Mouse (Mus musculus): ENCODE results near the gene Agbl1. TPM values are rescaled to one million over a fixed set of nuclear protein-coding genes. Genes with fewer than 3 reads are reported as not detected.

The Agbl1 gene
- polyA plus RNA-seq, 1 experiment from 2014 or later: 0.09 TPM

- Histone ChIP-seq H3K9ac (ENCODE audit: low read length) (no peak overlapping the region), H3K4me2 (ENCODE audit: low read length) (peak overlapping the region; percentile 58), H3K4me1 (ENCODE audit: control insufficient read depth in 2 of 2, insufficient read depth in 2 of 2, low read length in 2 of 2) (peaks cover 0 to 2% of the 10 kb centered on the region in 2 experiments; a peak in 1 of 4 replicates), H3K27ac (replicated peaks in 1 of 2; ENCODE audit: control insufficient read depth in 1 of 2, insufficient read depth in 1 of 2, low read depth in 2 of 2, low read length in 2 of 2) (no peak overlapping the region), H3K27me3 (ENCODE audit: control insufficient read depth, insufficient read depth, low read length) (no peaks in the 10 kb centered on the region), H3K4me3 (ENCODE audit: control insufficient read depth in 1 of 2, insufficient read depth in 1 of 2, low read depth in 1 of 2, low read length in 2 of 2) (peak overlapping the region in 1 of 2 experiments; percentile 27; a peak in 2 of 4 replicates), H3K36me3 (ENCODE audit: control insufficient read depth, insufficient read depth, low read length) (no peaks in the 10 kb centered on the region), H3K9me3 (ENCODE audit: control insufficient read depth, low read length) (no peaks in the 10 kb centered on the region)
- WGBS: 23% methylated on average over 15 of the region's 15 CpGs
- no peak for ATAC-seq (ENCODE audit: insufficient number of reproducible peaks, insufficient read depth, low FRiP score, low read depth)
Observed at GRCm38 (mm10) chr7:76392296-76392940, 162.7 kb downstream of the Agbl1 start.

DNA sequence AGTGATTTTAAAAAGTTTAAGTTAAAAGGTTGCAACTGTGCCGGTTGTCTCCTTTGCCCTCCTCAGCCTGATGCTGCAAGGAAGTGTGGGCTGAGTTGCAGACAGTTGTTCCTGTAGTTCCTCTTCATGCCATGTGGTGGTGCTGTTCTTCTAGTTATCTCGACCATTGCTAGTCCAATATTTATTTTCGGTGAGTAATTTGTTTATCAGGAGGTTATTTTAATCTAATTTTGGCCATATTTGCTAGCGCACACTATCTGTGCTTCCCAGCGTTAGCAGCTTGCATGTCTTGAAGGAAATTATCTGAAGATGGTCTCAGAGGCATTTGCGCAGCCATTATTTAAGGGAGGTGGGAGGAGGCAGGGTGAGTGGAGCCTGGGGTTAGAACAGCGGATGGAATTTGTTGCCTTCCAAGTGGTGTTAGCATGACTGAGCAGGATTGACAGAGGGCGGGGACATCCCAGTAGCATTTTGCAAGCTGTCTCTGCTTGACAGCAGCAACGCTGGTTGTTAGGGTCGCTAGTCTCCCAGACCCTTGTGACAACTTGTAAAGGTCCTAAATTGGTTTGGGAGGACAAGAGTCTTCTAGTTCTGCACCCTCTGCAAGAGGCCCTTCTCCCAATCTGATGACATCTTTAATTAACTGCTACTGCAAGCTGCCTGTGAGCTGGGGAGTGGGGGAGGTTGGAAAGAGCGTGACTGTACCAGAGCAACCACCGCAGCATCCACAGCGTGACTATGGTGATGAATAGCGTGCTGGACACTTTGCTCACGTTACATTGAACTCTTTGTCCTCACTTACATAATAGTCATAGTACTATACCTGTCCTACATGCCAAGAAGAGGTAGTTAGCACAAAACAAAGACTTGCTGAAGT is 163.5 kb downstream of the Agbl1 start:
- Histone ChIP-seq H3K27ac (replicated peaks in 1 of 2; ENCODE audit: control insufficient read depth in 1 of 2, insufficient read depth in 1 of 2, low read depth in 2 of 2, low read length in 2 of 2) (no peak overlapping the region), H3K4me3 (ENCODE audit: control insufficient read depth in 1 of 2, insufficient read depth in 1 of 2, low read depth in 1 of 2, low read length in 2 of 2) (peak overlapping the region; percentile 27 to 30), H3K4me2 (ENCODE audit: low read length) (peak overlapping the region; percentile 58), H3K4me1 (ENCODE audit: control insufficient read depth in 2 of 2, insufficient read depth in 2 of 2, low read length in 2 of 2) (peaks cover 0 to 2% of the 10 kb centered on the region in 2 experiments; a peak in 1 of 4 replicates), H3K9me3 (ENCODE audit: control insufficient read depth, low read length) (no peaks in the 10 kb centered on the region), H3K9ac (ENCODE audit: low read length) (no peak overlapping the region), H3K27me3 (ENCODE audit: control insufficient read depth, insufficient read depth, low read length) (no peaks in the 10 kb centered on the region), H3K36me3 (ENCODE audit: control insufficient read depth, insufficient read depth, low read length) (no peaks in the 10 kb centered on the region)
- WGBS: 17% methylated on average over 15 of the region's 15 CpGs
- ATAC-seq (ENCODE audit: insufficient number of reproducible peaks, insufficient read depth, low FRiP score, low read depth): no peak; the same call in 1 of the 2 replicates

DNA sequence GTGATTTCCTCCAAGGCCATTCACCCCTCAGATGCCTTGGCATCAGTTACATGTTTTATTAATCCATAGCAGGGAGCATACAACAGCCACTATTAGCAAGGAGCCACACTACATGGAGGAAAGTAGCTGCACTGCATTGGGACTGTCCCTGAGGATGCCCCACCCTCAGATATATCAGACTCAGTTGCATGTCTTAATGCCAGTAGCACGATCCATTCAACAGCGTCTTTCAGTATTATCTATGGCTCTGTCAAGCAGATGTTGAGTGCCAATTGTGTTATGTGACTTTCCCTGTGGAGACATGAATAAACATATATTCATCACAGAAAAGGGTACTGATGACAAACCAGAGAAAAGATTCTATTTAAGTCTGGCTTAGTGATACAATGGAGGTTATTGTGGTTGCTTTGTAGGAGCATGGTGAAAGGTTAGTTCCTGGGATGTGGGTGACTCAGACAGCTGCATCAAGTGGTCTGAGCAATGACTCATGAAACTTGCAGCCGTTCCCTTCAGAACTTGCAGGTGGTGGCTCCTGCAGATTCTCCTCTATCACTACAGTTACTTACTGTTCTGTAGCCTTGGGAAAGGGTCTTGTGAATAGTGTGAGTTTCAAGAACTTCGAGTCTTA is 178.4 kb downstream of the Agbl1 start:
- 72% methylated on average over 4 of the region's 4 CpGs for WGBS

GRCm38 (mm10) chr7:76409020-76409419 is 179.3 kb downstream of the Agbl1 start:
- H3K9ac ChIP-seq (ENCODE audit: low read length): no peak overlapping the region
- 81% methylated on average over 10 of the region's 10 CpGs for WGBS

More for the DNA sequence above, 178.4 kb downstream of the Agbl1 start:
- Histone ChIP-seq H3K36me3 (ENCODE audit: control insufficient read depth, insufficient read depth, low read length) (no peaks in the 10 kb centered on the region), H3K27me3 (ENCODE audit: control insufficient read depth, insufficient read depth, low read length) (no peaks in the 10 kb centered on the region), H3K27ac (replicated peaks in 1 of 2; ENCODE audit: control insufficient read depth in 1 of 2, insufficient read depth in 1 of 2, low read depth in 2 of 2, low read length in 2 of 2) (no peak overlapping the region), H3K4me1 (ENCODE audit: control insufficient read depth in 2 of 2, insufficient read depth in 2 of 2, low read length in 2 of 2) (peaks cover 3 to 14% of the 10 kb centered on the region in 2 experiments; a peak in 3 of 4 replicates), H3K4me3 (ENCODE audit: control insufficient read depth in 1 of 2, insufficient read depth in 1 of 2, low read depth in 1 of 2, low read length in 2 of 2) (no peak overlapping the region), H3K4me2 (ENCODE audit: low read length) (no peak overlapping the region), H3K9ac (ENCODE audit: low read length) (no peak overlapping the region), H3K9me3 (ENCODE audit: control insufficient read depth, low read length) (no peaks in the 10 kb centered on the region)
- no peak for ATAC-seq (ENCODE audit: insufficient number of reproducible peaks, insufficient read depth, low FRiP score, low read depth)

GRCm38 (mm10) chr7:76410403-76411180 is 180.9 kb downstream of the Agbl1 start:
- H3K4me1 ChIP-seq (ENCODE audit: control insufficient read depth in 2 of 2, insufficient read depth in 2 of 2, low read length in 2 of 2): peaks cover 3 to 14% of the 10 kb centered on the region in 2 experiments; a peak in 3 of 4 replicates
- WGBS: 15% methylated on average over 9 of the region's 9 CpGs
- H3K36me3 ChIP-seq (ENCODE audit: control insufficient read depth, insufficient read depth, low read length): no peaks in the 10 kb centered on the region
- ATAC-seq (ENCODE audit: insufficient number of reproducible peaks, insufficient read depth, low FRiP score, low read depth): 0 out of 2 replicates have a peak, but pooled peaks have one; percentile 31
- no peaks in the 10 kb centered on the region for H3K27me3 ChIP-seq (ENCODE audit: control insufficient read depth, insufficient read depth, low read length)
- H3K4me2 ChIP-seq (ENCODE audit: low read length): peak overlapping the region; percentile 58
- H3K27ac ChIP-seq (replicated peaks in 1 of 2; ENCODE audit: control insufficient read depth in 1 of 2, insufficient read depth in 1 of 2, low read depth in 2 of 2, low read length in 2 of 2): peak overlapping the region; percentile 47 to 53
- H3K9me3 ChIP-seq (ENCODE audit: control insufficient read depth, low read length): no peaks in the 10 kb centered on the region
- H3K4me3 ChIP-seq (ENCODE audit: control insufficient read depth in 1 of 2, insufficient read depth in 1 of 2, low read depth in 1 of 2, low read length in 2 of 2): peak overlapping the region in 1 of 2 experiments; percentile 18; a peak in 2 of 4 replicates
- peak overlapping the region; percentile 41; the same call in 1 of the 2 replicates for H3K9ac ChIP-seq (ENCODE audit: low read length)

More at GRCm38 (mm10) chr7:76409020-76409419, 179.3 kb downstream of the Agbl1 start:
- Histone ChIP-seq H3K4me3 (ENCODE audit: control insufficient read depth in 1 of 2, insufficient read depth in 1 of 2, low read depth in 1 of 2, low read length in 2 of 2) (no peak overlapping the region), H3K9me3 (ENCODE audit: control insufficient read depth, low read length) (no peaks in the 10 kb centered on the region), H3K27ac (replicated peaks in 1 of 2; ENCODE audit: control insufficient read depth in 1 of 2, insufficient read depth in 1 of 2, low read depth in 2 of 2, low read length in 2 of 2) (no peak overlapping the region), H3K27me3 (ENCODE audit: control insufficient read depth, insufficient read depth, low read length) (no peaks in the 10 kb centered on the region), H3K4me1 (ENCODE audit: control insufficient read depth in 2 of 2, insufficient read depth in 2 of 2, low read length in 2 of 2) (peaks cover 3 to 14% of the 10 kb centered on the region in 2 experiments; a peak in 3 of 4 replicates), H3K36me3 (ENCODE audit: control insufficient read depth, insufficient read depth, low read length) (no peaks in the 10 kb centered on the region), H3K4me2 (ENCODE audit: low read length) (no peak overlapping the region)
- ATAC-seq (ENCODE audit: insufficient number of reproducible peaks, insufficient read depth, low FRiP score, low read depth): no peak

DNA sequence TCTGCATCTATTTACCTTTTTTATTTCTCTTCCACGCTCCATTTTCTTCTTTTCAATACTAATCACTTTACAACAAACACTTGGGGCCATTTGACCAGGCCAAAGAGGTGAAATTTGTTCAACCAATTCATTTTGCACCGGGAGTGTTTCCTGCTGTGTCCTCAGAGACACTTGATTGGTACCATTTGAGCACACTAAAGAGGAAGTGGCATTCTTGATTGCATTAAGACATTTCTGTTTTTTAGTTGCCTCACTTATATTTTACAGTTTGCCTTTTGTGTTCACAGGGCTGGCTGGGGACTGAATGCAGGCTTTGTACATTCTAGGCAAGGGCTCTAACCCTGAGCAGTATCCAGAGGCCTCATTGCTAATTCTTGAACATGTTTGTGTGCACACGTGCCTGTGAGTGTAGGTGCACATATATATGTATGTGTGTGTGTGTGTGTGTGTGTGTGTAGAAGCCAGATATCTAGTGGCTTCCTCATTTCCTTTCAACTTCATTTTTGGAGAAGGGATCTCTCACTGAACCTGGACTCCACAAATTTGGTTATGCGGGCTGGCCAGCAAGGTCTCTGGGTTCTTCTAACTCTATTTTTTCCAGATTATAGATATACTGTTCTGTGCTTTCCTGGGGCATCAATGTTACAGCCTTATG is 182.4 kb downstream of the Agbl1 start:
- Histone ChIP-seq H3K27me3 (ENCODE audit: control insufficient read depth, insufficient read depth, low read length) (no peaks in the 10 kb centered on the region), H3K4me3 (ENCODE audit: control insufficient read depth in 1 of 2, insufficient read depth in 1 of 2, low read depth in 1 of 2, low read length in 2 of 2) (no peak overlapping the region), H3K4me2 (ENCODE audit: low read length) (no peak overlapping the region), H3K9ac (ENCODE audit: low read length) (no peak overlapping the region), H3K9me3 (ENCODE audit: control insufficient read depth, low read length) (no peaks in the 10 kb centered on the region), H3K4me1 (ENCODE audit: control insufficient read depth in 2 of 2, insufficient read depth in 2 of 2, low read length in 2 of 2) (peaks cover 3 to 14% of the 10 kb centered on the region in 2 experiments; a peak in 3 of 4 replicates), H3K36me3 (ENCODE audit: control insufficient read depth, insufficient read depth, low read length) (no peaks in the 10 kb centered on the region), H3K27ac (replicated peaks in 1 of 2; ENCODE audit: control insufficient read depth in 1 of 2, insufficient read depth in 1 of 2, low read depth in 2 of 2, low read length in 2 of 2) (no peak overlapping the region)
- ATAC-seq (ENCODE audit: insufficient number of reproducible peaks, insufficient read depth, low FRiP score, low read depth): no peak
- WGBS: 84% methylated on average over 4 of the region's 4 CpGs

Measured in heart, embryonic 14.5 days (tissue).